Mouse (Mus musculus): Measurements from ENCODE around the gene Ly6g6c. TPM values are rescaled to one million over a fixed set of nuclear protein-coding genes. Genes with fewer than 3 reads are reported as not detected.

The Ly6g6c gene
- total and polyA plus RNA-seq, 2 experiments from 2014 or later: not detected

- Histone ChIP-seq H3K4me1 (ENCODE audit: insufficient read depth, low read length) (peaks cover 6% of the 10 kb centered on the region), H3K4me3 (ENCODE audit: low read length) (no peak overlapping the region), H3K9ac (replicated peaks; ENCODE audit: low read length) (no peak overlapping the region), H3K36me3 (ENCODE audit: insufficient read depth, low read length) (no peaks in the 10 kb centered on the region), H3K27me3 (ENCODE audit: insufficient read depth, low read length) (no peaks in the 10 kb centered on the region), H3K9me3 (ENCODE audit: low read length) (no peaks in the 10 kb centered on the region), H3K4me2 (ENCODE audit: low read depth, low read length) (no peak overlapping the region), H3K27ac (no peak overlapping the region)
- no peak for DNase-seq (ENCODE audit: low spot score)
- no peak for TF ChIP-seq CTCF (IDR thresholded peaks at IDR 0.05; ENCODE audit: low read depth)
- ATAC-seq: no peak
- 59% methylated on average over 8 of the region's 10 CpGs for WGBS
Observed at GRCm38 (mm10) chr17:35024691-35025488, 40.3 kb upstream of the Ly6g6c start.

- peak; percentile 20; the same call in 1 of the 2 replicates for TF ChIP-seq CTCF (IDR thresholded peaks at IDR 0.05; ENCODE audit: low read depth)
- Histone ChIP-seq H3K27ac (no peak overlapping the region), H3K4me1 (ENCODE audit: insufficient read depth, low read length) (peaks cover 6% of the 10 kb centered on the region), H3K27me3 (ENCODE audit: insufficient read depth, low read length) (no peaks in the 10 kb centered on the region), H3K4me3 (ENCODE audit: low read length) (no peak overlapping the region), H3K4me2 (ENCODE audit: low read depth, low read length) (0 out of 2 replicates have a peak overlapping the region, but pooled peaks have one; percentile 1), H3K9me3 (ENCODE audit: low read length) (no peaks in the 10 kb centered on the region), H3K9ac (replicated peaks; ENCODE audit: low read length) (no peak overlapping the region), H3K36me3 (ENCODE audit: insufficient read depth, low read length) (no peaks in the 10 kb centered on the region)
- no peak for DNase-seq (ENCODE audit: low spot score)
- no peak for ATAC-seq
- 79% methylated on average over 5 of the region's 5 CpGs for WGBS
Observed at GRCm38 (mm10) chr17:35026206-35026605, 39.0 kb upstream of the Ly6g6c start.

- DNase-seq (ENCODE audit: low spot score) (peak; percentile 83), ATAC-seq (peak; percentile 80)
- Histone ChIP-seq H3K4me2 (ENCODE audit: low read depth, low read length) (no peak within 1 kb of the TSS), H3K36me3 (ENCODE audit: insufficient read depth, low read length) (no peaks in the 10 kb centered on the region), H3K27ac (peak within 1 kb of the TSS; percentile 57), H3K27me3 (ENCODE audit: insufficient read depth, low read length) (no peaks in the 10 kb centered on the region), H3K4me1 (ENCODE audit: insufficient read depth, low read length) (no peaks in the 10 kb centered on the region; the same call in 1 of the 2 replicates), H3K4me3 (ENCODE audit: low read length) (no peak within 1 kb of the TSS), H3K9ac (replicated peaks; ENCODE audit: low read length) (no peak within 1 kb of the TSS), H3K9me3 (ENCODE audit: low read length) (no peaks in the 10 kb centered on the region)
- no peak for TF ChIP-seq CTCF (IDR thresholded peaks at IDR 0.05; ENCODE audit: low read depth)
- 26% methylated on average over 13 of the region's 13 CpGs for WGBS
Observed at GRCm38 (mm10) chr17:35027277-35028068, 37.7 kb upstream of the Ly6g6c start, which contains the start of gene Sapcd1. Gene Sapcd1 (minus strand): TSS chr17:35028016.

- H3K9ac ChIP-seq (replicated peaks; ENCODE audit: low read length): no peak overlapping the region
Observed at GRCm38 (mm10) chr17:35028315-35028714, 36.9 kb upstream of the Ly6g6c start.

GRCm38 (mm10) chr17:35029691-35030532, 35.3 kb upstream of the Ly6g6c start:
- H3K4me1 ChIP-seq (ENCODE audit: insufficient read depth, low read length): no peaks in the 10 kb centered on the region; the same call in 1 of the 2 replicates
- H3K4me2 ChIP-seq (ENCODE audit: low read depth, low read length): peak overlapping the region; percentile 39
- no peak overlapping the region for H3K4me3 ChIP-seq (ENCODE audit: low read length)
- no peaks in the 10 kb centered on the region for H3K27me3 ChIP-seq (ENCODE audit: insufficient read depth, low read length)
- H3K9ac ChIP-seq (replicated peaks; ENCODE audit: low read length): no peak overlapping the region
- H3K27ac ChIP-seq: no peak overlapping the region
- DNase-seq (ENCODE audit: low spot score) (peak; percentile 67), ATAC-seq (peak; percentile 45; the same call in 1 of the 2 replicates)
- H3K36me3 ChIP-seq (ENCODE audit: insufficient read depth, low read length): no peaks in the 10 kb centered on the region
- WGBS: 26% methylated on average over 19 of the region's 19 CpGs
- no peaks in the 10 kb centered on the region for H3K9me3 ChIP-seq (ENCODE audit: low read length)
- peak; percentile 70 for TF ChIP-seq CTCF (IDR thresholded peaks at IDR 0.05; ENCODE audit: low read depth)

More at GRCm38 (mm10) chr17:35028315-35028714, 36.9 kb upstream of the Ly6g6c start:
- no peaks in the 10 kb centered on the region for H3K36me3 ChIP-seq (ENCODE audit: insufficient read depth, low read length)
- no peak for TF ChIP-seq CTCF (IDR thresholded peaks at IDR 0.05; ENCODE audit: low read depth)
- no peaks in the 10 kb centered on the region for H3K27me3 ChIP-seq (ENCODE audit: insufficient read depth, low read length)
- DNase-seq (ENCODE audit: low spot score) (peak; percentile 24), ATAC-seq (no peak)
- H3K4me1 ChIP-seq (ENCODE audit: insufficient read depth, low read length): no peaks in the 10 kb centered on the region; the same call in 1 of the 2 replicates
- no peak overlapping the region for H3K4me3 ChIP-seq (ENCODE audit: low read length)
- WGBS: 78% methylated on average over 2 of the region's 2 CpGs
- no peak overlapping the region for H3K4me2 ChIP-seq (ENCODE audit: low read depth, low read length)
- H3K9me3 ChIP-seq (ENCODE audit: low read length): no peaks in the 10 kb centered on the region
- peak overlapping the region; percentile 0; the same call in 1 of the 2 replicates for H3K27ac ChIP-seq

- no peak overlapping the region for H3K4me3 ChIP-seq (ENCODE audit: low read length)
- H3K9ac ChIP-seq (replicated peaks; ENCODE audit: low read length): no peak overlapping the region
- ATAC-seq (no peak), DNase-seq (ENCODE audit: low spot score) (no peak)
- H3K36me3 ChIP-seq (ENCODE audit: insufficient read depth, low read length): no peaks in the 10 kb centered on the region
- no peak overlapping the region for H3K27ac ChIP-seq
- no peaks in the 10 kb centered on the region; the same call in 1 of the 2 replicates for H3K4me1 ChIP-seq (ENCODE audit: insufficient read depth, low read length)
- H3K4me2 ChIP-seq (ENCODE audit: low read depth, low read length): no peak overlapping the region
- no peak for TF ChIP-seq CTCF (IDR thresholded peaks at IDR 0.05; ENCODE audit: low read depth)
- H3K27me3 ChIP-seq (ENCODE audit: insufficient read depth, low read length): no peaks in the 10 kb centered on the region
- H3K9me3 ChIP-seq (ENCODE audit: low read length): no peaks in the 10 kb centered on the region
- WGBS: 82% methylated on average over 11 of the region's 11 CpGs
Observed at GRCm38 (mm10) chr17:35031272-35031671, 33.9 kb upstream of the Ly6g6c start.
